Mouse (Mus musculus): ENCODE data around the gene Ralgds.

- no peak for TF ChIP-seq POLR2A (IDR thresholded peaks at IDR 0.05; ENCODE audit: insufficient read depth, low read depth, low read length)
- TF ChIP-seq CTCF (IDR thresholded peaks at IDR 0.05; ENCODE audit: insufficient read depth, low read depth, low read length), result no peak
These were observed 21.0 kb downstream of the Ralgds start for GRCm38 (mm10) chr2:28533901-28534435.
